Mouse (Mus musculus) G1E (cell line): ENCODE results near the gene Gm9780. TPM values are rescaled to one million over a fixed set of nuclear protein-coding genes. Genes with fewer than 3 reads are reported as not detected.
"Not testable (repeated sequence)": the region's sequence is repeated elsewhere in the genome, so short reads cannot be mapped to it uniquely, and the experiment has no call there.

Experiments
- ATAC-seq: 2 replicates; pipeline ENCODE4 v1.8.0; 2016; ENCODE audit warnings: mild to moderate bottlenecking; ENCODE audit not compliant: insufficient number of reproducible peaks, poor library complexity, low FRiP score, severe bottlenecking; ENCODE audit errors: extremely low read depth
- DNase-seq: peaks from one replicate; pipeline ENCODE4 v3.0.0; 2012; ENCODE audit warnings: low spot score
- H3K27me3 ChIP-seq: 2 replicates; pipeline ENCODE4 v1.6.1; 2012; ENCODE audit warnings: mild to moderate bottlenecking, low read length, inconsistent platforms; ENCODE audit not compliant: insufficient read depth
- H3K36me3 ChIP-seq: replicated peaks from 2 replicates; pipeline ENCODE3; 2012; ENCODE audit warnings: mild to moderate bottlenecking, inconsistent platforms
- H3K4me1 ChIP-seq: 2 replicates; pipeline ENCODE4 v1.6.1; 2012; ENCODE audit warnings: low read depth, low read length, inconsistent platforms, mixed read lengths; ENCODE audit not compliant: insufficient read depth
- H3K4me3 ChIP-seq: 2 replicates; pipeline ENCODE4 v1.5.1; 2012; ENCODE audit warnings: low read depth, mild to moderate bottlenecking, inconsistent platforms, low read length, moderate library complexity, mixed read lengths
- H3K9me3 ChIP-seq: replicated peaks from 2 replicates; pipeline ENCODE4 v1.6.1; 2012; ENCODE audit warnings: inconsistent platforms
- polyA plus RNA-seq: library from polyadenylated mRNA; stranded (reverse); fragments of >175 nt; gene quantifications from 2 replicates; pipeline ENCODE4 v1.2.3, GENCODE M21; 2012
- total RNA-seq, 2 experiments: library from RNA; stranded (forward) in 1 of 2; stranded (reverse) in 1 of 2; fragments of 200-1000 nt in 1 of 2; fragments of >200 nt in 1 of 2; fragmentation: Nextera tagmentation in 1 of 2; gene quantifications; 2 replicates each; pipeline ENCODE4 v1.2.3; 2014 to 2017

The Gm9780 gene
- total and polyA plus RNA-seq, 3 experiments = not detected

DNA sequence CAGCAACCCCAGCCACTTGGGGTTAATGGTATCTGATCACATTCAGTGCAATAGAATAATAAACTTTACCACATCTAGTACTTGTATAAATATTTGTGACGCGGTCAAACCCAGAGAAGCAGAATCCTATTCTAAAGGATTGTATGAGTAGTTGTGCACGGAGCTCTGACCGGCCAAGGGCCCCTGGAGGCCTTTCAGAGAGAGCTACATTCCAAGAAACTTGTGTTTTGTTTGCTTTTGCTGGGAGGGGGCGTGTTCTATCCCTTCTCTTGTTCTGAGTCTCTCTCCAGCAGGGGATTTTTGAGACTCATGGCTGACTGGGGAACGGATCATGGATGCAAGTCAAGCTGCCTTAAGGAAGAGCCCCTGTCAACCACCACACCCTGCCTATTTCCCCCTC lies 7.1 kb downstream of the Gm9780 start:
- not testable (repeated sequence) for DNase-seq, H3K4me1 ChIP-seq, H3K4me3 ChIP-seq, ATAC-seq, H3K36me3 ChIP-seq, H3K27me3 ChIP-seq, H3K9me3 ChIP-seq

DNA sequence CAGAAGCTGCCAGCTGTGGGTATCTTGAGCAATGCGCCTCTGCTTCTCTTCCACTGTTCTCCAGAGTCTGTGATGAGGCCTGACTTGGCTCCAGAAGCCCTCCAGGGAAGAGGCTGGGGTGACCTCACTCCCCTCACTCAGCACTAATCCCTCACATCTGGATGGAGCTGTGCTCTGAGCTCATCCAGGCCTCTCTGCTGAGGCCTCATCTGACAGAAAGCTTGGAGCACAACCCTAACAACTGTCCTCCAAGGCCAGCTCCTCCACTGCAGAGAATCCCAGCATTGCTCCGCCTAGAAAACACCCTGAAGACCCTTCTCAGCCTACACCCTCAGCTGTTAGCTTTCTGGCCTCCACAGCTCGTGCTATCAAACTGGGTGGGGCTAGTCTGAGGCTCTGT lies 8.1 kb downstream of the Gm9780 start:
- not testable (repeated sequence) for ATAC-seq

DNA sequence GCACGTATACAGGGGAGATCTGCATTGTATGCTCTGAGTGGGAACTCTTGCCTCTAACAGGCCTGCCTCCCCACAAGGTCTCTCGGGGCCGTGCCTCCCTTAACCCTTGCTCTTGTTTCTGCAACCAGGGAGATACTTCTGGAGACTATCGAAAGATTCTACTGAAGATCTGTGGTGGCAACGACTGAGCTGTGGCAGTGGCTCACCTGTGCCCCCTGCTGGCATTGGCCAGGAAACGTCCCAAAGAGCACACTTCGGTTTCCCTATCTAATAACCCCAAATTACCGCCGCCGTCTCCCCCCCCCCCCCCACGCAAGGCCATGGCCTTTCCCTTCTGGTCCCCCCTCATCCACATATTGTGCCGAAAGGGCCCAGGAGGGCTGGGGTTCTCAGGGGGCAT lies 16.9 kb downstream of the Gm9780 start:
- not testable (repeated sequence) for H3K4me1 ChIP-seq, DNase-seq, H3K4me3 ChIP-seq, H3K9me3 ChIP-seq, H3K27me3 ChIP-seq, H3K36me3 ChIP-seq, ATAC-seq

More for the DNA sequence above, 8.1 kb downstream of the Gm9780 start:
- DNase-seq, H3K27me3 ChIP-seq, H3K36me3 ChIP-seq, H3K9me3 ChIP-seq, H3K4me1 ChIP-seq, H3K4me3 ChIP-seq: not testable (repeated sequence)

GRCm38 (mm10) chr14:26022831-26023230 lies 19.7 kb downstream of the Gm9780 start:
- not testable (repeated sequence) for H3K4me1 ChIP-seq, H3K9me3 ChIP-seq, DNase-seq, ATAC-seq, H3K4me3 ChIP-seq, H3K27me3 ChIP-seq, H3K36me3 ChIP-seq

DNA sequence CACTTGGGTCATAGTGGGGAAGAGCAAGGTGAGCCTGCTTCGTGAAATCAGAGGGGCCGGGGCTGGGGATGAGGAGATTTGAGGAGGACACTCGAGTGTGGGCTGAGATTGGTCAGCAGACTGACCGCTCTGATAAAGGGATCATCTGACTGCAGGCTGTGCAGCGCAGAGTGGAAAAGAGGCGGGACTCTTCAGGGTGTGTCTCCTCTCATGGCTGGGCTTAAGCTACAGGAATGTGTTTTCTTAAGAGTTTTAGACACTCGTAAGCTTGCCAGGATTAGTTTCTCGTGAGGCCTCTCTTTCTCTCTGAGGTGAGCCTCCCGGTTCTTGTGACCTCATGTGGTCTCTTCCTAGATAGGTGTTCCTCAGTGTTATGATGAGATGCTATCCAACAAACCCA lies 21.0 kb downstream of the Gm9780 start:
- ATAC-seq, DNase-seq: not testable (repeated sequence)

DNA sequence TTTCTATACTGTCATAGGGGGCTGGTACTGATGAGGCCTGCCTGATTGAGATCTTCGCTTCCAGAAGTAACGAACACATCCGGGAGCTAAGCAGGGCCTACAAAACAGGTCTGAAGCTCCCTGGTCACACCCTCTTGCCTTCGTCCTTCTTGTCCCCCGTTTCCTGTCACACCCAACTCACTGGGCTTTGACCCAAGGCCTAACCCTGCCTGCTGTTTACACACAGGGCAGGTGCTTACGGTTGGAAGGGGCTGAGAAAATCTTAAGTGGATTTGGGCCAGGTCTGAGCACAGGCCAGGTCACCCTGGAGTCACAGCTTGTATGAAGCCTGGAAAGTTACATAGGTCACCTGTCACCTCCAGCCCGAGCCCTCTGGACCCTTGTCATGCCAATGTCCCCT lies 26.1 kb downstream of the Gm9780 start:
- not testable (repeated sequence) for ATAC-seq, H3K4me1 ChIP-seq, DNase-seq, H3K9me3 ChIP-seq, H3K27me3 ChIP-seq, H3K4me3 ChIP-seq, H3K36me3 ChIP-seq

More for the DNA sequence above, 21.0 kb downstream of the Gm9780 start:
- not testable (repeated sequence) for H3K27me3 ChIP-seq, H3K9me3 ChIP-seq, H3K4me3 ChIP-seq, H3K4me1 ChIP-seq, H3K36me3 ChIP-seq

- H3K4me3 ChIP-seq, DNase-seq, H3K9me3 ChIP-seq, H3K36me3 ChIP-seq, H3K27me3 ChIP-seq, ATAC-seq, H3K4me1 ChIP-seq: not testable (repeated sequence)
Measured at GRCm38 (mm10) chr14:26007462-26007861, 35.0 kb downstream of the Gm9780 start.

- H3K4me3 ChIP-seq, H3K4me1 ChIP-seq, H3K36me3 ChIP-seq, DNase-seq, H3K27me3 ChIP-seq, ATAC-seq, H3K9me3 ChIP-seq: not testable (repeated sequence)
Measured at GRCm38 (mm10) chr14:25981880-25982279, 60.6 kb downstream of the Gm9780 start.

DNA sequence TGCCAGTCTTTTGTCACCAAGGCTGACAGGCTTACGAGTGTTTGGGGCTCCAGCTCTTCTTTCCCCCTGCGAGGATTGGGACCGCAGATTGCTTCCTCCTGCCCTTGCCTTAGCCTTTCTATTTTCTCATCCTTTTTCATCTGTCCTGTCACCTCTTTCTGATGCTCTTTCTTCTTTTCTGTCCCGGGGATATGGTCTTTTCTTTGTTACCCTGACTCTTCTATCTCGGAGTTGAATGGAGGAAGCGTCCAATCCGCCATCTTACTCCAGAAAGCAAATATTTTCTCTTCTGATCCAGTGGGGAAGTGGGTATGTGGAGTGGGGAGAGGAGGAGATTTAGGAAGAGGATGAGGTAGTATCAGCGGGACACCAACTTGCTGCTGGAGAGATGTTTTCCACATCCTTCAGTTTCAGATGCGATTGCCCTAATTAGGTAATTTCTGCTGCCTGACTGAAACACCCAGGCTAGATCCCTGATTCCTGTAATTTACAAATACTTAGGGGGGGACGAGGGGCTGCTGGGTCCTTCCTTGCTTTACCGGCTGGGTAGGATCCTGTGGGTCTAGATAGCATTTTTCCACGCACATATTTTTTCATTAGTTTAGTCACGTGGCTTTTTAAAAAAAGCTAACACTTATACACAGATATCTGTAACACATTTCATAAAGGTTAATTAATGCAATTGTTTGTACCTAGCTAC lies 63.1 kb downstream of the Gm9780 start:
- H3K27me3 ChIP-seq, H3K4me3 ChIP-seq, H3K4me1 ChIP-seq, H3K9me3 ChIP-seq, ATAC-seq, H3K36me3 ChIP-seq, DNase-seq: not testable (repeated sequence)

- not testable (repeated sequence) for H3K9me3 ChIP-seq, H3K4me1 ChIP-seq, H3K27me3 ChIP-seq, ATAC-seq, DNase-seq, H3K4me3 ChIP-seq, H3K36me3 ChIP-seq
Measured at GRCm38 (mm10) chr14:25978371-25979241, 63.9 kb downstream of the Gm9780 start, which contains the start of gene Duxbl1. TSS of gene Duxbl1 (plus strand) at chr14:25978577.
